Mouse (Mus musculus): ENCODE measurements around the gene Ddx11. TPM values are rescaled to one million over a fixed set of nuclear protein-coding genes. Genes with fewer than 3 reads are reported as not detected.
"Not testable (repeated sequence)": the region's sequence is repeated elsewhere in the genome, so short reads cannot be mapped to it uniquely, and the experiment has no call there.

The Ddx11 gene
- polyA plus RNA-seq, 1 experiment from 2014 or later, result 31.4 TPM

DNA sequence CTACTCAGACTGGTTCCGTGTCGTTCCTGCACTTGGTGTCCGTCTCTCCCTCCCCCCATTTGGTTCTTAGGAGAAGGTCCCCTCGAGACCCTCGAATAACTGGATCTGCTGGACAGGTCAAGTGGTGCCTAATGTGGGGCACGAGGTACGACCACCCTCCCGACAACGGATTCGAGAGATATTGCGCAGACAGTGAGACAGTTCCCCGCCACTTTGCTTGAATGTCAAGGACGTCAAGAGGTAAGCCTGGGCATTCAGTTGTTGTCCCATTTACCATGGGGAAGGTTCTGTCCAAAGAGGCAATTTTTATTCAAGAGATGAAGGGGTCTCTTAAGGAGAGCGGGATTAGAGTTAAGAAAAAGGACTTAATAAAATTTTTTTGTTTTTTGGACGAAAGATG is 47.7 kb downstream of the Ddx11 start:
- H3K27me3 ChIP-seq (ENCODE audit: control insufficient read depth, insufficient read depth, low read length); H3K27ac ChIP-seq (ENCODE audit: low read depth, low read length); H3K4me2 ChIP-seq (ENCODE audit: low read depth, low read length, severe bottlenecking); H3K9me3 ChIP-seq (ENCODE audit: control insufficient read depth, low read length); DNase-seq (ENCODE audit: low spot score); ATAC-seq (replicated peaks; ENCODE audit: low FRiP score); H3K4me1 ChIP-seq (replicated peaks; ENCODE audit: control insufficient read depth, insufficient read depth, low read length); H3K36me3 ChIP-seq (ENCODE audit: control insufficient read depth, insufficient read depth, low read length); H3K4me3 ChIP-seq (ENCODE audit: low read depth, low read length); H3K9ac ChIP-seq (ENCODE audit: low read length): not testable (repeated sequence)
- 96% methylated on average over 15 of the region's 15 CpGs for WGBS

DNA sequence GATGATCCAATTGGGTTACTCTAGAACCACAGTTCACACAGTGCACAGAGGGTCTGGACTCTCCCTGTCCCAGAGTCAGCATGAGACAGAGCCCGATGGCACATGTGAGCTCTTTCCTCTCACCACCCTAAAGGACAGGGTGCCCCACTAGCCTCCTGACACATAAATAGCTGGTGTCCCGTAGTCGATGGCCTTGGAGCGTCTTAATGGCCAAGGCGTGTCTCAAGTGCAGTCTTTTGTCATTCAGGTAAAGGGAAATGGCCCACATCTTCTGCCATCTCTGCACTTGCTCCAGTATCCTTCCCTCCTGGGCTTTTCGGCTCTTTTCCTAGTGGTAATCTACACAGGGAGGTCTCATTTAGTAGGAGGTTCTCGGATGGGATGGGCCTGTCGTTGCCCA is 67.3 kb downstream of the Ddx11 start:
- H3K9ac ChIP-seq (ENCODE audit: low read length), result no peak overlapping the region
- no peaks in the 10 kb centered on the region for H3K36me3 ChIP-seq (ENCODE audit: control insufficient read depth, insufficient read depth, low read length)
- no peaks in the 10 kb centered on the region for H3K9me3 ChIP-seq (ENCODE audit: control insufficient read depth, low read length)
- H3K27me3 ChIP-seq (ENCODE audit: control insufficient read depth, insufficient read depth, low read length), result no peaks in the 10 kb centered on the region
- no peak overlapping the region for H3K27ac ChIP-seq (ENCODE audit: low read depth, low read length)
- 90% methylated on average over 8 of the region's 8 CpGs for WGBS
- H3K4me1 ChIP-seq (replicated peaks; ENCODE audit: control insufficient read depth, insufficient read depth, low read length), result no peaks in the 10 kb centered on the region
- ATAC-seq (replicated peaks; ENCODE audit: low FRiP score) (no peak), DNase-seq (ENCODE audit: low spot score) (no peak)
- H3K4me2 ChIP-seq (ENCODE audit: low read depth, low read length, severe bottlenecking), result no peak overlapping the region
- H3K4me3 ChIP-seq (ENCODE audit: low read depth, low read length), result no peak overlapping the region

DNA sequence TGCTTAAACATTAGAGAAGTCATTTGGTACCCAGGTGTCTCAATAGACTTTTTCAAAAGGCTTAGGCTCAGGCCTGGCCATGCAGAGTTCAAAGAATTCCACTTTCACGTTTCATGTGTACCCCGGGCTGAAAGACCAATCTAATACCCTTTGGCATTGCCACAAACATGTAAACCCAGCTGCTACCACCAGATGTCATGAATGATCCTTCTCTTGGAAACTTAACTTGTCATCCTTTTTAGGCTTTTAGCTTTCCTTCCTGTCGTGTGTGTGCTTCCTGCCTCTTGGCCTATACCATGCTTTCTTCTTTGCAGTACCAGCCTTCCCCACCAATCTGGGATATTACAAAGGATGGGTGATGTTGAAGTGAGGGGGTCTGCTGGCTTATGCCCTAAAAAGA is 73.7 kb downstream of the Ddx11 start:
- ATAC-seq (replicated peaks; ENCODE audit: low FRiP score) (no peak), DNase-seq (ENCODE audit: low spot score) (no peak)
- no peaks in the 10 kb centered on the region for H3K27me3 ChIP-seq (ENCODE audit: control insufficient read depth, insufficient read depth, low read length)

More for the DNA sequence above, 73.7 kb downstream of the Ddx11 start:
- Histone ChIP-seq H3K9ac (ENCODE audit: low read length) (no peak overlapping the region), H3K4me1 (replicated peaks; ENCODE audit: control insufficient read depth, insufficient read depth, low read length) (no peaks in the 10 kb centered on the region), H3K27ac (ENCODE audit: low read depth, low read length) (no peak overlapping the region), H3K36me3 (ENCODE audit: control insufficient read depth, insufficient read depth, low read length) (no peaks in the 10 kb centered on the region), H3K4me2 (ENCODE audit: low read depth, low read length, severe bottlenecking) (no peak overlapping the region), H3K9me3 (ENCODE audit: control insufficient read depth, low read length) (no peaks in the 10 kb centered on the region), H3K4me3 (ENCODE audit: low read depth, low read length) (no peak overlapping the region)
- 67% methylated on average over 3 of the region's 3 CpGs for WGBS

Other genes with a start within 250 kb of the Ddx11 start
- 35.4 and 45.2 TPM in 2 replicates for gene Ralbp1, start 237.7 kb upstream of the Ddx11 start, polyA plus RNA-seq (2014; fragmentation: Nextera tagmentation; extraction: Ambion mirVana)
- 107 and 115 TPM in 2 replicates for gene Twsg1, start 172.3 kb upstream of the Ddx11 start, polyA plus RNA-seq (2014; fragmentation: Nextera tagmentation; extraction: Ambion mirVana)
- 29.0 and 30.3 TPM in 2 replicates for gene Ankrd12, start 46.4 kb upstream of the Ddx11 start, polyA plus RNA-seq (2014; fragmentation: Nextera tagmentation; extraction: Ambion mirVana)
- 313 and 317 TPM in 2 replicates for gene Ndufv2, start 22.0 kb upstream of the Ddx11 start, polyA plus RNA-seq (2014; fragmentation: Nextera tagmentation; extraction: Ambion mirVana)
- gene Washc1, start 12.0 kb upstream of the Ddx11 start, polyA plus RNA-seq (2014; fragmentation: Nextera tagmentation; extraction: Ambion mirVana), result 24.9 and 29.4 TPM in 2 replicates

Data from forebrain, embryonic 11.5 days (tissue).